Mouse (Mus musculus) liver, embryonic 15.5 days (tissue): ENCODE data around the gene Acot4. TPM values are rescaled to one million over a fixed set of nuclear protein-coding genes. Genes with fewer than 3 reads are reported as not detected.
A peak's percentile ranks its signal among the peaks of the same experiment; 100 is the strongest.
"Not testable (repeated sequence)": the region's sequence is repeated elsewhere in the genome, so short reads cannot be mapped to it uniquely, and the experiment has no call there.

Experiments
- ATAC-seq: fragments of 200-750 bp; cut with Nextera tagmentation; 2 replicates; pipeline ENCODE4 v1.8.0; 2017; ENCODE audit warnings: moderate number of reproducible peaks, mild to moderate bottlenecking, moderate library complexity; ENCODE audit not compliant: insufficient read depth
- H3K27ac ChIP-seq: fragments of 300-500 bp; sonication (generic); replicated peaks from 2 replicates; pipeline ENCODE4 v1.5.1; 2015; ENCODE audit warnings: mild to moderate bottlenecking, inconsistent platforms
- H3K27me3 ChIP-seq: fragments of 300-500 bp; sonication (generic); 2 replicates; pipeline ENCODE4 v1.6.1; 2015; ENCODE audit warnings: mild to moderate bottlenecking, inconsistent platforms
- H3K36me3 ChIP-seq: fragments of 300-500 bp; sonication (generic); replicated peaks from 2 replicates; pipeline ENCODE4 v1.6.1; 2015; ENCODE audit warnings: moderate library complexity, mild to moderate bottlenecking, inconsistent platforms
- H3K4me1 ChIP-seq: fragments of 300-500 bp; sonication (generic); replicated peaks from 2 replicates; pipeline ENCODE4 v1.6.1; 2015; ENCODE audit warnings: inconsistent platforms
- H3K4me2 ChIP-seq: fragments of 300-500 bp; sonication (generic); 2 replicates; pipeline ENCODE4 v1.6.1; 2015; ENCODE audit warnings: moderate library complexity, mild to moderate bottlenecking, inconsistent platforms
- H3K4me3 ChIP-seq: fragments of 300-500 bp; sonication (generic); replicated peaks from 2 replicates; pipeline ENCODE4 v1.5.1; 2015; ENCODE audit warnings: mild to moderate bottlenecking, inconsistent platforms
- H3K9ac ChIP-seq: fragments of 300-500 bp; sonication (generic); 2 replicates; pipeline ENCODE4 v1.6.1; 2015; ENCODE audit warnings: moderate library complexity, mild to moderate bottlenecking, inconsistent platforms
- H3K9me3 ChIP-seq: fragments of 300-500 bp; sonication (generic); replicated peaks from 2 replicates; pipeline ENCODE4 v1.6.1; 2016; ENCODE audit warnings: inconsistent platforms
- WGBS: fragments of 180-500 bp; shearing (Covaris S2); methylation state at CpG from one replicate; pipeline ENCODE4 v1.1.7; 2015; ENCODE audit warnings: mixed read lengths; ENCODE audit not compliant: insufficient replicate concordance; 5-methylcytosine and 5-hydroxymethylcytosine counted together
- polyA plus RNA-seq: library from polyadenylated mRNA; unstranded; fragments of >200 nt; fragmentation: Nextera tagmentation; extraction: Ambion mirVana; gene quantifications from 2 replicates; pipeline ENCODE4 v1.2.1, GENCODE M21; 2015

The Acot4 gene
- polyA plus RNA-seq, 1 experiment from 2014 or later: 10.4 TPM

- no peak overlapping the region for H3K4me3 ChIP-seq
- no peak overlapping the region for H3K27ac ChIP-seq
- H3K4me2 ChIP-seq: no peak overlapping the region
- H3K9ac ChIP-seq: no peak overlapping the region
- WGBS: 61% methylated on average over 4 of the region's 4 CpGs
- ATAC-seq: peak; percentile 47
- no peaks in the 10 kb centered on the region for H3K36me3 ChIP-seq
- no peaks in the 10 kb centered on the region for H3K9me3 ChIP-seq
- H3K4me1 ChIP-seq: peaks cover 11% of the 10 kb centered on the region
- H3K27me3 ChIP-seq: peaks cover 6% of the 10 kb centered on the region
Observed at GRCm38 (mm10) chr12:84032854-84033253, 5.3 kb upstream of the Acot4 start.

GRCm38 (mm10) chr12:84033302-84033701 lies 4.9 kb upstream of the Acot4 start:
- H3K4me3 ChIP-seq, H3K9ac ChIP-seq, H3K4me2 ChIP-seq, H3K27ac ChIP-seq, H3K9me3 ChIP-seq, H3K36me3 ChIP-seq: not testable (repeated sequence)
- 34% methylated on average over 2 of the region's 2 CpGs for WGBS
- 0 out of 2 replicates have a peak, but pooled peaks have one; percentile 17 for ATAC-seq
- Histone ChIP-seq H3K4me1 (peaks cover 11% of the 10 kb centered on the region), H3K27me3 (peaks cover 10% of the 10 kb centered on the region)

- 14% methylated on average over 4 of the region's 4 CpGs for WGBS
- Histone ChIP-seq H3K9ac (no peak overlapping the region), H3K36me3 (no peaks in the 10 kb centered on the region), H3K9me3 (no peaks in the 10 kb centered on the region), H3K27ac (no peak overlapping the region), H3K4me3 (no peak overlapping the region), H3K4me2 (no peak overlapping the region), H3K27me3 (peaks cover 18% of the 10 kb centered on the region), H3K4me1 (peaks cover 11% of the 10 kb centered on the region)
- ATAC-seq: no peak
Observed at GRCm38 (mm10) chr12:84034108-84034507, 4.1 kb upstream of the Acot4 start.

GRCm38 (mm10) chr12:84038691-84039111 lies 522 bp downstream of the Acot4 start, which contains the start of gene Gm49366:
Gene Gm49366 (plus strand): TSS chr12:84038935.
- H3K36me3 ChIP-seq, H3K4me1 ChIP-seq, H3K9ac ChIP-seq, H3K27ac ChIP-seq, H3K9me3 ChIP-seq: not testable (repeated sequence)
- WGBS: 3% methylated on average over 39 of the region's 39 CpGs
- ATAC-seq: peak; percentile 73
- H3K4me2 ChIP-seq: peak within 1 kb of the TSS; percentile 61
- peak within 1 kb of the TSS; percentile 44 for H3K4me3 ChIP-seq
- H3K27me3 ChIP-seq: peaks cover 18% of the 10 kb centered on the region

GRCm38 (mm10) chr12:84042248-84042647 lies 4.1 kb downstream of the Acot4 start:
- peak; percentile 43 for ATAC-seq
- H3K27ac ChIP-seq: peak overlapping the region; percentile 61; the same call in 1 of the 2 replicates

GRCm38 (mm10) chr12:84044045-84044444 lies 5.9 kb downstream of the Acot4 start:
- no peak overlapping the region for H3K4me2 ChIP-seq
- no peak overlapping the region for H3K27ac ChIP-seq
- H3K9me3 ChIP-seq: no peaks in the 10 kb centered on the region
- H3K36me3 ChIP-seq: 0 out of 2 replicates have a peak, but pooled peaks cover 4% of the 10 kb centered on the region
- 0 out of 2 replicates have a peak, but pooled peaks cover under 1% of the 10 kb centered on the region for H3K27me3 ChIP-seq
- WGBS: 51% methylated on average over 2 of the region's 2 CpGs
- ATAC-seq: no peak
- no peak overlapping the region for H3K9ac ChIP-seq
- H3K4me3 ChIP-seq: no peak overlapping the region
- peaks cover 6% of the 10 kb centered on the region; the same call in 1 of the 2 replicates for H3K4me1 ChIP-seq

More at GRCm38 (mm10) chr12:84042248-84042647, 4.1 kb downstream of the Acot4 start:
- 0 out of 2 replicates have a peak, but pooled peaks cover 4% of the 10 kb centered on the region for H3K36me3 ChIP-seq
- H3K9ac ChIP-seq: no peak overlapping the region
- no peak overlapping the region for H3K4me2 ChIP-seq
- 54% methylated on average over 5 of the region's 5 CpGs for WGBS
- H3K27me3 ChIP-seq: peaks cover 18% of the 10 kb centered on the region
- H3K4me3 ChIP-seq: no peak overlapping the region
- H3K4me1 ChIP-seq: peaks cover 6% of the 10 kb centered on the region; the same call in 1 of the 2 replicates
- H3K9me3 ChIP-seq: no peaks in the 10 kb centered on the region

GRCm38 (mm10) chr12:84046906-84047305 lies 8.7 kb downstream of the Acot4 start:
- Histone ChIP-seq H3K27ac (no peak overlapping the region), H3K9ac (no peak overlapping the region), H3K4me2 (no peak overlapping the region), H3K4me1 (peaks cover 6% of the 10 kb centered on the region), H3K36me3 (0 out of 2 replicates have a peak, but pooled peaks cover 4% of the 10 kb centered on the region), H3K9me3 (no peaks in the 10 kb centered on the region), H3K27me3 (peaks cover 2% of the 10 kb centered on the region; the same call in 1 of the 2 replicates), H3K4me3 (no peak overlapping the region)
- WGBS: 66% methylated on average over 1 of the region's 1 CpGs
- ATAC-seq: no peak

GRCm38 (mm10) chr12:84050744-84051143 lies 12.6 kb downstream of the Acot4 start:
- H3K36me3 ChIP-seq, H3K4me2 ChIP-seq, H3K9ac ChIP-seq, H3K4me1 ChIP-seq, ATAC-seq, H3K27ac ChIP-seq, H3K4me3 ChIP-seq, H3K9me3 ChIP-seq: not testable (repeated sequence)
- WGBS: 74% methylated on average over 5 of the region's 5 CpGs
- H3K27me3 ChIP-seq: peaks cover 38% of the 10 kb centered on the region

GRCm38 (mm10) chr12:84051937-84052474 lies 13.8 kb downstream of the Acot4 start, which contains the start of gene Acot3:
Gene Acot3 (plus strand): TSS chr12:84052144.
- no peak within 1 kb of the TSS for H3K9ac ChIP-seq
- 0 out of 2 replicates have a peak within 1 kb of the TSS, but pooled peaks have one; percentile 16 for H3K27ac ChIP-seq
- H3K4me1 ChIP-seq: no peaks in the 10 kb centered on the region; the same call in 1 of the 2 replicates
- H3K27me3 ChIP-seq: peaks cover 38% of the 10 kb centered on the region
- H3K4me3 ChIP-seq: 0 out of 2 replicates have a peak within 1 kb of the TSS, but pooled peaks have one; percentile 49
- H3K4me2 ChIP-seq: peak within 1 kb of the TSS; percentile 59
- 18% methylated on average over 5 of the region's 5 CpGs for WGBS
- H3K36me3 ChIP-seq: no peaks in the 10 kb centered on the region
- ATAC-seq: no peak
- no peaks in the 10 kb centered on the region for H3K9me3 ChIP-seq

- H3K4me1 ChIP-seq: no peaks in the 10 kb centered on the region; the same call in 1 of the 2 replicates
- 53% methylated on average over 7 of the region's 7 CpGs for WGBS
- 0 out of 2 replicates have a peak overlapping the region, but pooled peaks have one; percentile 49 for H3K4me3 ChIP-seq
- H3K9me3 ChIP-seq: no peaks in the 10 kb centered on the region
- no peak for ATAC-seq
- H3K36me3 ChIP-seq: no peaks in the 10 kb centered on the region
- peak overlapping the region; percentile 59 for H3K4me2 ChIP-seq
- peaks cover 38% of the 10 kb centered on the region for H3K27me3 ChIP-seq
- 0 out of 2 replicates have a peak overlapping the region, but pooled peaks have one; percentile 16 for H3K27ac ChIP-seq
- no peak overlapping the region for H3K9ac ChIP-seq
Observed at GRCm38 (mm10) chr12:84052609-84053008, 14.4 kb downstream of the Acot4 start.

- peak overlapping the region; percentile 16; the same call in 1 of the 2 replicates for H3K27ac ChIP-seq
- H3K27me3 ChIP-seq: peaks cover 38% of the 10 kb centered on the region
- H3K4me3 ChIP-seq: peak overlapping the region; percentile 49
- peak; percentile 22; the same call in 1 of the 2 replicates for ATAC-seq
- WGBS: 12% methylated on average over 16 of the region's 16 CpGs
- H3K9ac ChIP-seq: no peak overlapping the region
- H3K36me3 ChIP-seq: no peaks in the 10 kb centered on the region
- peak overlapping the region; percentile 59 for H3K4me2 ChIP-seq
- H3K4me1 ChIP-seq: no peaks in the 10 kb centered on the region; the same call in 1 of the 2 replicates
- H3K9me3 ChIP-seq: no peaks in the 10 kb centered on the region
Observed at GRCm38 (mm10) chr12:84053173-84053572, 15.0 kb downstream of the Acot4 start.
